Mouse (Mus musculus) midbrain, embryonic 12.5 days (tissue): ENCODE measurements around the gene Cdc20. TPM values are rescaled to one million over a fixed set of nuclear protein-coding genes. Genes with fewer than 3 reads are reported as not detected.

Experiments
- ATAC-seq: fragments of 200-750 bp; cut with Nextera tagmentation; 2 replicates; pipeline ENCODE4 v1.8.0; 2017; ENCODE audit warnings: low read depth, moderate TSS enrichment, moderate library complexity; ENCODE audit not compliant: low FRiP score
- H3K27ac ChIP-seq: fragments of 300-500 bp; sonication (generic); replicated peaks from 2 replicates; pipeline ENCODE4 v1.5.1; 2016; ENCODE audit warnings: mild to moderate bottlenecking
- H3K27me3 ChIP-seq: fragments of 300-500 bp; sonication (generic); 2 replicates; pipeline ENCODE4 v1.6.1; 2016; ENCODE audit warnings: mild to moderate bottlenecking
- H3K36me3 ChIP-seq: fragments of 300-500 bp; sonication (generic); 2 replicates; pipeline ENCODE4 v1.6.1; 2016
- H3K4me1 ChIP-seq: fragments of 300-500 bp; sonication (generic); 2 replicates; pipeline ENCODE4 v1.6.1; 2016
- H3K4me2 ChIP-seq: fragments of 300-500 bp; sonication (generic); replicated peaks from 2 replicates; pipeline ENCODE4 v1.6.1; 2016; ENCODE audit warnings: mild to moderate bottlenecking, moderate library complexity
- H3K4me3 ChIP-seq: fragments of 300-500 bp; sonication (generic); 2 replicates; pipeline ENCODE4 v1.5.1; 2016; ENCODE audit warnings: mild to moderate bottlenecking
- H3K9ac ChIP-seq: fragments of 300-500 bp; sonication (generic); replicated peaks from 2 replicates; pipeline ENCODE4 v1.6.1; 2016; ENCODE audit warnings: mild to moderate bottlenecking, moderate library complexity
- H3K9me3 ChIP-seq: fragments of 300-500 bp; sonication (generic); 2 replicates; pipeline ENCODE4 v1.6.1; 2016; ENCODE audit warnings: mild to moderate bottlenecking
- WGBS: fragments of 180-500 bp; shearing (Covaris S2); methylation state at CpG from one replicate; pipeline ENCODE4 v1.1.7; 2016; 5-methylcytosine and 5-hydroxymethylcytosine counted together
- polyA plus RNA-seq: library from polyadenylated mRNA; unstranded; fragments of >200 nt; fragmentation: Nextera tagmentation; extraction: Ambion mirVana; gene quantifications from 2 replicates; pipeline ENCODE4 v1.2.1, GENCODE M21; 2016

Cdc20 gene
- 233 and 235 TPM in 2 replicates for polyA plus RNA-seq

GRCm38 (mm10) chr4:118436820-118437603, at the start of gene Cdc20:
Gene Cdc20, minus strand, starts transcription at chr4:118437352.
- Histone ChIP-seq H3K27ac (peak within 1 kb of the TSS; percentile 87), H3K9ac (peak within 1 kb of the TSS; percentile 84), H3K36me3 (peaks cover 28% of the 10 kb centered on the region), H3K9me3 (no peaks in the 10 kb centered on the region), H3K4me1 (peaks cover 37% of the 10 kb centered on the region), H3K27me3 (no peaks in the 10 kb centered on the region), H3K4me2 (peak within 1 kb of the TSS; percentile 99), H3K4me3 (peak within 1 kb of the TSS; percentile 79)
- peak; percentile 95 for ATAC-seq
- under 1% methylated on average over 67 of the region's 67 CpGs for WGBS

DNA sequence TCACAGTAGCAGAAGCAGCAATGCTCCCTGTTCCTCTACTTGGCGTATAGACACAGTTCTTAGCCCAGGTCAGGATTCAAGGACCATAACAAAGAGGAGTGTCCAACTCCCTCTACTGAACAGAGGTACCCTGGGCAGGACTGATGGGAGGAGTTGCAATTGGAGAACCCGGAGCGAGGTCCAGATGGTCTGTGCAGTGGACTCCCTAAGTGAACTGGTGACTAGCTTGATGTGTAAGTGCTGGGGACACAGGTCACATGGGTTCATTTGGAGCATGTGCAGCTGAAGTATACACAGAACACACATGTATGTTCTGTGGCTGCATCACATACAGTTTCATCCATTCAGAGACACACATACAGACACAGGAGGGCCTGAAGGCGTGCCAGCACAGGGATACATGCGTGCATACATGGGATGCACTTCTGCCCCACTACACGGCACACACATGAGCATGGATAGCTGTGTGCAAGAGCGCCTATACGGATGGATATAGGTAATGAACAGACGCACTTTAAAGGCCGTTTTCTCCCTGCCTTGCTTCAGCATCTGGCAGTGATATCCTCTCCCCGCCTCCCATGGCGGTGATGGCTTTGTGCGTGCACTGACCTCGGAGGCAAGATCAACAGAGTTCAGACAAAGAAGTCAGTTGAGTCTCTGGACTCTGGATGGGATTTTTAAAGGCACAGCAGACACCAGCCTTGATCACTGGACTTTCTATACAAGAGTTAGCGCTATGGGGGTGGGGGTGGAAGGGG, 39.8 kb upstream of the Cdc20 start:
- Histone ChIP-seq H3K27ac (no peak overlapping the region; the same call in 1 of the 2 replicates), H3K4me2 (no peak overlapping the region), H3K9me3 (no peaks in the 10 kb centered on the region), H3K4me1 (peaks cover 12% of the 10 kb centered on the region), H3K9ac (no peak overlapping the region), H3K36me3 (no peaks in the 10 kb centered on the region), H3K4me3 (no peak overlapping the region), H3K27me3 (no peaks in the 10 kb centered on the region; the same call in 1 of the 2 replicates)
- WGBS, result 45% methylated on average over 15 of the region's 15 CpGs
- ATAC-seq, result no peak

- no peak for ATAC-seq
- H3K4me1 ChIP-seq, result peaks cover 11% of the 10 kb centered on the region
- WGBS, result 92% methylated on average over 11 of the region's 11 CpGs
- no peak overlapping the region for H3K4me2 ChIP-seq
- no peak overlapping the region for H3K27ac ChIP-seq
- no peaks in the 10 kb centered on the region; the same call in 1 of the 2 replicates for H3K27me3 ChIP-seq
- no peaks in the 10 kb centered on the region for H3K36me3 ChIP-seq
- no peak overlapping the region for H3K9ac ChIP-seq
- H3K9me3 ChIP-seq, result no peaks in the 10 kb centered on the region; the same call in 1 of the 2 replicates
- no peak overlapping the region for H3K4me3 ChIP-seq
These were observed 35.5 kb upstream of the Cdc20 start for GRCm38 (mm10) chr4:118472687-118473086.

DNA sequence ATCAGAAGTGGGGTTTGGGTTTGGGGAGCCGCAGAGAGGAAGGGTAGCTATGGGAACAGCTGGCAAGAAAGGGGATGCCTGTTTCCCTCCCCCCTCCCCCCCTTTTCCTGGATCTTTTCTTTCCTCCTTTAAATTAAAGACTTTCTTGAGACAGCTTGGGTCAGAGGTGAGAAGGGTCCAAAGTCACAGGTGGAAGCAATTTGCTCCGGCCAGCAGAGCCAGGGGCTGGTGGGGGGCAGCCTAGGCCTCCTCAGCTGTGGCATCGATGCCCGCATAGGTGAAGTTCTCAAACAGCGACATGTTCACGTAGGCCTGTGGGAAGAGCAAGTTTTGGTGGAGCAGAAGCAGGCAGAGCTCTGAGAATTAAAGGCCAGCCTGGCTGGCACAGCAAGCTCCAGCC, 34.1 kb upstream of the Cdc20 start:
- WGBS, result 78% methylated on average over 6 of the region's 6 CpGs
- Histone ChIP-seq H3K4me3 (no peak overlapping the region), H3K36me3 (no peaks in the 10 kb centered on the region), H3K27ac (no peak overlapping the region), H3K27me3 (no peaks in the 10 kb centered on the region; the same call in 1 of the 2 replicates), H3K9me3 (no peaks in the 10 kb centered on the region; the same call in 1 of the 2 replicates), H3K4me1 (no peaks in the 10 kb centered on the region), H3K9ac (no peak overlapping the region), H3K4me2 (no peak overlapping the region)
- no peak for ATAC-seq

DNA sequence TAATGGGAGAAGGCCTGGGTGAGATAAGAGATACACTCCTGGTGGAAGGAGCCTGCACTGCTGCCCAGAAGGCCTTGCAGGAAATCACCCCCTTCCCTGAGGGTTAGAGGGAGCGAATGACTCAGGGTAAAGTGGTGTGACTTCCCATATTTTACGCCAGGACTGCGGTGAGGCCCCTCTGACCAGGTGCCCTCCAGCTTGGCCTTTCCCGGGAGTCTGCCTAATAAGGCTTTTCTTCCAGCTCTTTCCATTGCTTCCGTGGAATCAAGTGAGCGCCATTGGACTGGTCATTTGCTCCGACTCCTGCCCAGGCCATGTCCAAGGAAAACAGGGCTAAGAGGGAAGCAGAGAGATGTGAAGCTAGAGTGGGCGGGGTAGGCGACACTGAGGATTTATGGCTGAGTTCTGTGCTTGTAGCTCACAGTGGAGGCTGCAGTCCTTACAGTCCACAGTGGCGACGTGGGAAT, 28.6 kb upstream of the Cdc20 start:
- Histone ChIP-seq H3K4me3 (no peak overlapping the region), H3K9me3 (no peaks in the 10 kb centered on the region; the same call in 1 of the 2 replicates), H3K9ac (no peak overlapping the region), H3K4me2 (no peak overlapping the region), H3K27ac (no peak overlapping the region), H3K4me1 (no peaks in the 10 kb centered on the region), H3K36me3 (no peaks in the 10 kb centered on the region), H3K27me3 (no peaks in the 10 kb centered on the region)
- 67% methylated on average over 11 of the region's 11 CpGs for WGBS
- ATAC-seq, result no peak

DNA sequence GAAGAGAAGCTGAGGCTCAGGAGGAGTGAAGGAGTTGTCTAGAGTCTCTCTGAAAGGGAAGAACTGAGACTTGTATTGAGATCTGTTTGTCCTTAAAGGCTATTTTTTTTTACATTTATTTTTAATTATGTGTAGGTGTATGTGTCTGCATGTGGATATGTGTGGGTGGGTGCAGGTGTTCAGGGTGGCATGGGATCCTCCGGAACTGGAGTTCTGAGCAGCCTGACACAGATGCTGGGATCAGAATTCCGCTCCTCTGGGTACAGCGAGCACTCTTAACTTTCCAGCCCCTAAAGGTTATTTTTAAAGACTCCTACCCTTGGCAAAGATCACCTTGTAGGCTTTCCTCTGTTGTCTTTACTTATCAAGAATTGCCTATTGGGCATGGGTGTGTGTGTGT, 27.8 kb upstream of the Cdc20 start:
- H3K4me2 ChIP-seq, result no peak overlapping the region
- no peaks in the 10 kb centered on the region; the same call in 1 of the 2 replicates for H3K9me3 ChIP-seq
- H3K27ac ChIP-seq, result no peak overlapping the region
- H3K27me3 ChIP-seq, result no peaks in the 10 kb centered on the region
- no peak for ATAC-seq
- H3K4me3 ChIP-seq, result no peak overlapping the region
- H3K9ac ChIP-seq, result no peak overlapping the region
- 87% methylated on average over 3 of the region's 3 CpGs for WGBS
- H3K4me1 ChIP-seq, result no peaks in the 10 kb centered on the region
- no peaks in the 10 kb centered on the region for H3K36me3 ChIP-seq

- no peaks in the 10 kb centered on the region for H3K27me3 ChIP-seq
- no peak within 1 kb of the TSS for H3K4me2 ChIP-seq
- H3K9ac ChIP-seq, result no peak within 1 kb of the TSS
- H3K27ac ChIP-seq, result no peak within 1 kb of the TSS
- no peaks in the 10 kb centered on the region for H3K9me3 ChIP-seq
- H3K4me3 ChIP-seq, result no peak within 1 kb of the TSS
- H3K36me3 ChIP-seq, result no peaks in the 10 kb centered on the region
- 78% methylated on average over 9 of the region's 9 CpGs for WGBS
- H3K4me1 ChIP-seq, result no peaks in the 10 kb centered on the region
- ATAC-seq, result no peak
These were observed 20.3 kb upstream of the Cdc20 start, which contains the start of gene Mpl for GRCm38 (mm10) chr4:118457345-118457975. Gene Mpl, minus strand, starts transcription at chr4:118457513.

DNA sequence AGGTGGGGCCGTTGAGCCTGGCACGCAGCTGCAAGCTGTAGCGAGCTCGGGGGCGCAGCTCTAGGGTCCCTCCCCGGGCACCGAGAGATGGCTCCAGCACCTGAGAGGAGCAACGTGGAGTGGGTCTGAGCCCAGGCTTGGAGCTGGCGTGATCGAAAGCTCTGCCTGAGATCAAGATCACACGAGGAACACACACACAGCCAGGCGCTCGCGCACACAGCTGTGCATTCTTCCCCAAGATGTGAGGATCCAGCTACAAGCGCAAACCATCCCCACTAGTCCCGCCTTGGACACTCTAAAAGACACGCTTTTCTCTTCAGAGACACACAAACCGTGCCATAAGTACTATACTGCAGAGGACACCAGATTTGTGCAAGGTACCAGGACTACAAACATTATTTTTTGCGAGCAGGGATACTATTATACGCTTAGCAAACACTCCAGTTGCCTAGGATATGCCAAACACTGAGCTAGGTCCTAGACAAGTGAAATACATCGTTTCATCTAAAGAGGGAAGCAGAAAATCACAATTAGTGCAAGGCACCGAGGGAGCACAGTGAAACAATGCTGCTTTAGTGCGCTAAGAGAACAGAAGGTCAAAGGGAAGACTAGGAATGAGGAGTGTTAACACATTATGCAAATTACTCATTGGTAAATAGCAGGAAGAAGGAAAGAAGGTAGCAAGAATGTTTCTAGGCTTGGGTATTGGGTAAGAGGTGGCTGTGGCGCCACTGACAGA, 9.4 kb upstream of the Cdc20 start:
- Histone ChIP-seq H3K27ac (no peak overlapping the region), H3K27me3 (peaks cover 17% of the 10 kb centered on the region), H3K4me1 (peaks cover 16% of the 10 kb centered on the region; the same call in 1 of the 2 replicates), H3K36me3 (no peaks in the 10 kb centered on the region), H3K9me3 (no peaks in the 10 kb centered on the region), H3K4me2 (peak overlapping the region; percentile 69), H3K4me3 (peak overlapping the region; percentile 43), H3K9ac (peak overlapping the region; percentile 51)
- 22% methylated on average over 24 of the region's 24 CpGs for WGBS
- ATAC-seq, result peak; percentile 38

- H3K27ac ChIP-seq, result no peak overlapping the region
These were observed 8.7 kb upstream of the Cdc20 start for GRCm38 (mm10) chr4:118445781-118446414.

GRCm38 (mm10) chr4:118445088-118445487, 7.9 kb upstream of the Cdc20 start:
- WGBS, result 84% methylated on average over 10 of the region's 10 CpGs
- Histone ChIP-seq H3K36me3 (no peaks in the 10 kb centered on the region), H3K27ac (no peak overlapping the region), H3K27me3 (peaks cover 17% of the 10 kb centered on the region), H3K4me1 (peaks cover 16% of the 10 kb centered on the region; the same call in 1 of the 2 replicates), H3K9ac (no peak overlapping the region), H3K4me2 (no peak overlapping the region), H3K9me3 (no peaks in the 10 kb centered on the region), H3K4me3 (no peak overlapping the region)
- no peak for ATAC-seq

More at GRCm38 (mm10) chr4:118445781-118446414, 8.7 kb upstream of the Cdc20 start:
- Histone ChIP-seq H3K27me3 (peaks cover 17% of the 10 kb centered on the region), H3K36me3 (no peaks in the 10 kb centered on the region), H3K4me1 (peaks cover 16% of the 10 kb centered on the region; the same call in 1 of the 2 replicates), H3K9me3 (no peaks in the 10 kb centered on the region), H3K4me2 (peak overlapping the region; percentile 69), H3K4me3 (peak overlapping the region; percentile 43), H3K9ac (peak overlapping the region; percentile 51)
- peak; percentile 76 for ATAC-seq
- 20% methylated on average over 18 of the region's 18 CpGs for WGBS

DNA sequence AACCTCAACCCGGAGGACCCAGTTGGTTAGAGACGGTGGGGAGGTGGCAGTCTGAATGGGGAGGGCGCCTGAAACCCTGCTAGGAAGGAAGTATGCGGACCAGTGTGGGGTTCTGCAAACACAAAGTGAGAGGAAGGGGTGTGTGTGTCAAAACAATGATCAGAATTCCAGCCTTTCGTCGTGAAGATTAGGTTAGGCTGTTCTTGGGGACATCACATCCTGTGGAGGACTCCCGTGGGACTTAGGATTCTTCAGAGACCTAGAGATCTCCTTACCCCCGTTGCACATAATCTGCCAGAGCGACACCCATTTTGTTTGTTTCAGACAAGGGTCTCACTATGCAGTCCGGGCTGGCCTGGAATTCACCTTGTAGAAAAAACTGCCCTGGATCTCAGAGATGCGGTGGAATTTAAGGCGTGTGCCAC, 689 bp upstream of the Cdc20 start:
- H3K27ac ChIP-seq, result peak overlapping the region; percentile 87
- no peak for ATAC-seq
- 10% methylated on average over 12 of the region's 12 CpGs for WGBS
- peaks cover 37% of the 10 kb centered on the region for H3K4me1 ChIP-seq
- no peaks in the 10 kb centered on the region for H3K9me3 ChIP-seq
- H3K4me3 ChIP-seq, result peak overlapping the region; percentile 79
- H3K36me3 ChIP-seq, result peaks cover 20% of the 10 kb centered on the region
- peak overlapping the region; percentile 84 for H3K9ac ChIP-seq
- H3K27me3 ChIP-seq, result no peaks in the 10 kb centered on the region
- peak overlapping the region; percentile 99 for H3K4me2 ChIP-seq
